Mouse (Mus musculus): ENCODE measurements around the gene Cramp1l. TPM values are rescaled to one million over a fixed set of nuclear protein-coding genes. Genes with fewer than 3 reads are reported as not detected.
A peak's percentile ranks its signal among the peaks of the same experiment; 100 is the strongest.
"Not testable (repeated sequence)": the region's sequence is repeated elsewhere in the genome, so short reads cannot be mapped to it uniquely, and the experiment has no call there.

Gene Cramp1l
- polyA plus RNA-seq, 1 experiment = 19.4 TPM

- no peaks in the 10 kb centered on the region for H3K9me3 ChIP-seq (replicated peaks; ENCODE audit: control insufficient read depth, insufficient read depth, low read length, poor library complexity, severe bottlenecking)
- peaks cover 66% of the 10 kb centered on the region for H3K36me3 ChIP-seq (ENCODE audit: control insufficient read depth, insufficient read depth, low read length, poor library complexity, severe bottlenecking)
Observed at GRCm38 (mm10) chr17:24948204-24948603, 67.4 kb downstream of the Cramp1l start.

DNA sequence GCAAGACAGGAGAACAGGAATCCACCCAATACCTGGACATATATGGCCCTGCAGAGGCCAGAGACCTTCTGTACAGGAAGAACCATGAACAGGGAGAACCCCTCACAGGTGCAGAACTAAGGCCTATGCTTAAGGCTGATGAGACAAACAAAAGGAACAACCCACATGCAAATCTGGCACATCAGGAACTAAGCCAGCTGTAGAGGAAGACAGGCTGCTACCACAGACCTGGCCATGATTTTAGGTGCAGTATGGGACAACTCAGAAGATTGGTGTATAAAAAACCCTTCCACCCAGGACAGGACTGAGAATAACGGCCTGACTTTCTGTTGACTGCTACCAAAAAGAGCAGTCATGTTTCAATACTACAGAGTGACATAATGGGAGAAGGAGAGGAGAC lies 72.0 kb downstream of the Cramp1l start:
- not testable (repeated sequence) for H3K4me1 ChIP-seq (ENCODE audit: control insufficient read depth, insufficient read depth, low read length); H3K9ac ChIP-seq (ENCODE audit: low read depth, poor library complexity, severe bottlenecking); H3K4me3 ChIP-seq (ENCODE audit: low read depth, low read length); H3K9me3 ChIP-seq (replicated peaks; ENCODE audit: control insufficient read depth, insufficient read depth, low read length, poor library complexity, severe bottlenecking); H3K27me3 ChIP-seq (ENCODE audit: control insufficient read depth, insufficient read depth, low read length, poor library complexity, severe bottlenecking); H3K27ac ChIP-seq (ENCODE audit: insufficient read depth, low read length)
- peaks cover 51% of the 10 kb centered on the region for H3K36me3 ChIP-seq (ENCODE audit: control insufficient read depth, insufficient read depth, low read length, poor library complexity, severe bottlenecking)

More at GRCm38 (mm10) chr17:24948204-24948603, 67.4 kb downstream of the Cramp1l start:
- H3K4me1 ChIP-seq (ENCODE audit: control insufficient read depth, insufficient read depth, low read length) = no peaks in the 10 kb centered on the region
- TF ChIP-seq CTCF (IDR thresholded peaks at IDR 0.05; ENCODE audit: low read depth, low read length) (no peak), EP300 (IDR thresholded peaks at IDR 0.05; ENCODE audit: insufficient read depth, low read depth, low read length) (no peak), POLR2A (IDR thresholded peaks at IDR 0.05; ENCODE audit: insufficient read depth, low read length) (no peak)
- no peaks in the 10 kb centered on the region for H3K27me3 ChIP-seq (ENCODE audit: control insufficient read depth, insufficient read depth, low read length, poor library complexity, severe bottlenecking)
- no peak overlapping the region for H3K4me3 ChIP-seq (ENCODE audit: low read depth, low read length)
- H3K9ac ChIP-seq (ENCODE audit: low read depth, poor library complexity, severe bottlenecking) = no peak overlapping the region
- no peak overlapping the region for H3K27ac ChIP-seq (ENCODE audit: insufficient read depth, low read length)

DNA sequence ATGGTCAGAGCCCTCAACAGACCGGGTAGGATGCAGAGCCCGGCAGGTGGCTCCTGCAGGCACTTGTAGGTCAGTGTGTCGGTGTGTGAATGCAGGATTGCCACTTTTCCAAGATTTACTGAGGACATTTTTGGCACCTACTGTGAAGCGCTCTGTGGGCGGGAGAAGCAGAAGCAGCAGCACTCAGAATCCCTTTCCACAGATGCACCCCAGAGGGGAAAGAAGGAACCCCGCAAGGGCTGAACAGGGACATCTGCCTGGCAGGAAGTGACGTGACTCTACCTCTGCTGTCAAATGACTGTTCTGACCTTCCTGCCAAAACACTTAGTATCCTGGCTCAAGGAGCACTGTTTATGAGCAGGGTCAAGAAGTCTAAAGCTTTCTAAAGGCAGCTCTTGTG lies 72.6 kb downstream of the Cramp1l start:
- H3K9me3 ChIP-seq (replicated peaks; ENCODE audit: control insufficient read depth, insufficient read depth, low read length, poor library complexity, severe bottlenecking) = no peaks in the 10 kb centered on the region
- no peaks in the 10 kb centered on the region for H3K27me3 ChIP-seq (ENCODE audit: control insufficient read depth, insufficient read depth, low read length, poor library complexity, severe bottlenecking)
- H3K27ac ChIP-seq (ENCODE audit: insufficient read depth, low read length) = no peak overlapping the region
- H3K36me3 ChIP-seq (ENCODE audit: control insufficient read depth, insufficient read depth, low read length, poor library complexity, severe bottlenecking) = peaks cover 46% of the 10 kb centered on the region
- no peak overlapping the region for H3K9ac ChIP-seq (ENCODE audit: low read depth, poor library complexity, severe bottlenecking)
- TF ChIP-seq POLR2A (IDR thresholded peaks at IDR 0.05; ENCODE audit: insufficient read depth, low read length) (no peak), EP300 (IDR thresholded peaks at IDR 0.05; ENCODE audit: insufficient read depth, low read depth, low read length) (no peak), CTCF (IDR thresholded peaks at IDR 0.05; ENCODE audit: low read depth, low read length) (no peak)
- no peaks in the 10 kb centered on the region for H3K4me1 ChIP-seq (ENCODE audit: control insufficient read depth, insufficient read depth, low read length)
- no peak overlapping the region for H3K4me3 ChIP-seq (ENCODE audit: low read depth, low read length)

DNA sequence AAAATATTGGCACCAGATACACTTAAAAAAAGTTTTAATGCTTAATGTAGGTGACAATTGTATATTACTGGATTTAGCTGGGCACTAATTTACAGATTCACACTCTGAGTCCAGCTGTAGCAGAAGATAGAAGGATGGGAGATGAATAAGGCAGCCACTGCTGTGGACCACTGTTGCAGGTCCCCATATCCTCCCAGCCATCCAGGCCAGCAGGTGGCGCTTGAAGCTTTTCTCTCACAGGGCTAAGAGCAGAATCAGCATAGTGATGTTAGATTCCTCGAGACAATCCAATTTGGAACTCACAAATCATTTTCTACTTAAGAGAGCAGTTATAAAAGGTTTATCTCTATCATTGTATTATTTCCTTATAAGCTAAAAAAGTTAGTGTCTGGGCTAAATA lies 73.1 kb downstream of the Cramp1l start:
- not testable (repeated sequence) for H3K9me3 ChIP-seq (replicated peaks; ENCODE audit: control insufficient read depth, insufficient read depth, low read length, poor library complexity, severe bottlenecking); H3K4me3 ChIP-seq (ENCODE audit: low read depth, low read length); H3K27me3 ChIP-seq (ENCODE audit: control insufficient read depth, insufficient read depth, low read length, poor library complexity, severe bottlenecking); H3K4me1 ChIP-seq (ENCODE audit: control insufficient read depth, insufficient read depth, low read length); H3K27ac ChIP-seq (ENCODE audit: insufficient read depth, low read length); H3K9ac ChIP-seq (ENCODE audit: low read depth, poor library complexity, severe bottlenecking)
- peaks cover 40% of the 10 kb centered on the region for H3K36me3 ChIP-seq (ENCODE audit: control insufficient read depth, insufficient read depth, low read length, poor library complexity, severe bottlenecking)
- peak; percentile 50 for TF ChIP-seq CTCF (IDR thresholded peaks at IDR 0.05; ENCODE audit: low read depth, low read length)

GRCm38 (mm10) chr17:24937266-24937665 lies 78.3 kb downstream of the Cramp1l start:
- TF ChIP-seq POLR2A (IDR thresholded peaks at IDR 0.05; ENCODE audit: insufficient read depth, low read length) (no peak), EP300 (IDR thresholded peaks at IDR 0.05; ENCODE audit: insufficient read depth, low read depth, low read length) (no peak), CTCF (IDR thresholded peaks at IDR 0.05; ENCODE audit: low read depth, low read length) (no peak)
- Histone ChIP-seq H3K36me3 (ENCODE audit: control insufficient read depth, insufficient read depth, low read length, poor library complexity, severe bottlenecking) (peaks cover 6% of the 10 kb centered on the region), H3K4me1 (ENCODE audit: control insufficient read depth, insufficient read depth, low read length) (no peaks in the 10 kb centered on the region), H3K9ac (ENCODE audit: low read depth, poor library complexity, severe bottlenecking) (peak overlapping the region; percentile 9), H3K4me3 (ENCODE audit: low read depth, low read length) (peak overlapping the region; percentile 91), H3K27me3 (ENCODE audit: control insufficient read depth, insufficient read depth, low read length, poor library complexity, severe bottlenecking) (no peaks in the 10 kb centered on the region), H3K27ac (ENCODE audit: insufficient read depth, low read length) (0 out of 2 replicates have a peak overlapping the region, but pooled peaks have one; percentile 33), H3K9me3 (replicated peaks; ENCODE audit: control insufficient read depth, insufficient read depth, low read length, poor library complexity, severe bottlenecking) (no peaks in the 10 kb centered on the region)

- H3K27ac ChIP-seq (ENCODE audit: insufficient read depth, low read length) = 0 out of 2 replicates have a peak within 1 kb of the TSS, but pooled peaks have one; percentile 33
- no peaks in the 10 kb centered on the region for H3K4me1 ChIP-seq (ENCODE audit: control insufficient read depth, insufficient read depth, low read length)
- peak within 1 kb of the TSS; percentile 91 for H3K4me3 ChIP-seq (ENCODE audit: low read depth, low read length)
- peak within 1 kb of the TSS; percentile 9 for H3K9ac ChIP-seq (ENCODE audit: low read depth, poor library complexity, severe bottlenecking)
- no peaks in the 10 kb centered on the region for H3K9me3 ChIP-seq (replicated peaks; ENCODE audit: control insufficient read depth, insufficient read depth, low read length, poor library complexity, severe bottlenecking)
- no peaks in the 10 kb centered on the region for H3K27me3 ChIP-seq (ENCODE audit: control insufficient read depth, insufficient read depth, low read length, poor library complexity, severe bottlenecking)
- peaks cover 3% of the 10 kb centered on the region for H3K36me3 ChIP-seq (ENCODE audit: control insufficient read depth, insufficient read depth, low read length, poor library complexity, severe bottlenecking)
- TF ChIP-seq CTCF (IDR thresholded peaks at IDR 0.05; ENCODE audit: low read depth, low read length) = peak; percentile 35
- peak; percentile 96 for TF ChIP-seq POLR2A (IDR thresholded peaks at IDR 0.05; ENCODE audit: insufficient read depth, low read length)
- 0 out of 2 replicates have a peak, but pooled peaks have one; percentile 40 for TF ChIP-seq EP300 (IDR thresholded peaks at IDR 0.05; ENCODE audit: insufficient read depth, low read depth, low read length)
Observed at GRCm38 (mm10) chr17:24936259-24937237, 79.0 kb downstream of the Cramp1l start, which contains the start of gene Mapk8ip3. TSS of gene Mapk8ip3 (minus strand) at chr17:24936977.
